Mouse (Mus musculus) A20 (cell line): ENCODE measurements at regions not wholly inside any gene's neighbourhood (a gene's known extent, or its start where the extent isn't known, plus 50 kb on each side); places are given as distances from the start of the nearest gene placed in this dataset.
"Not testable (repeated sequence)": the region's sequence is repeated elsewhere in the genome, so short reads cannot be mapped to it uniquely, and the experiment has no call there.

ENCODE experiments used
- DNase-seq: peaks from one replicate; pipeline ENCODE4 v3.0.0-alpha.2; 2011; ENCODE audit warnings: low read depth, low spot score

- no peak for DNase-seq
Measured at GRCm38 (mm10) chr9:17742308-17742707, 549.6 kb upstream of the Chordc1 start.

DNA sequence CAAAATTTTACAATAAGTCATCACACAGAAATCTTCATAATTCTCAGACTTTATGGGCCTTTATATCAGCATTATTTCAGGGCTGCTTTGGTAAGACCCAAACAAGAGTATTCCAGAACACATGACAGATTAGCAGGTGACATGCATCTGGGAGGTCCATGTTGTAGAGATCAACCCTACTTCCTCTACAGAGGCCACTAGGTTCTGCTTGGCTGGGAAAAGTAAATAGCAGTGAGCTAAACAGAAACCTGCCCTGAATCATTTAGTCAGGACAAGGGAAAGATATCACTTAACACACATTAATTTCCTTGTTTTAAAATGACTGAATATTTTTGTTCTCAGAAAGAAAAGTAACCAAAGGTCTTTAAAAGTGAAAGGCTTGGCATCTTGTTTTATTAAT, 546.7 kb upstream of the Chordc1 start:
- DNase-seq: peak; percentile 41

DNA sequence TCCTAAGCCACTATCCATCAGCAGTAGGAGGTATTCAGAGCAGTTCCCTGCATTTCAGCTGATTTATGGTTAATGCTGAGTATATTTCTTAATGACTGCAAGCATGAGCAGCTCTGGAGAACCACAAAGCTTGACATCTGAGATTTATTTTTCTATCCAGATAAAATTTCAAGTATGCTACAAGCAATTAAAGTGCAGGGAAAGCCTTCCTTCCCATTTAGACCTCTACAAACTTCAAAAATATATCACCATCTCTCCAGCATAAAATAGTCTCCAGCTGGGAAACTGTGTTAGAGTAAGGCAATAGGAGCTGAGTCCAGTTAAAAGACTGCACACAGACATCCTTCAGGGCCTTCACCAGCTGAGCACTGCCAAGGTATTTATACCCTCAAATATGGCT, 546.2 kb upstream of the Chordc1 start:
- DNase-seq: no peak

DNA sequence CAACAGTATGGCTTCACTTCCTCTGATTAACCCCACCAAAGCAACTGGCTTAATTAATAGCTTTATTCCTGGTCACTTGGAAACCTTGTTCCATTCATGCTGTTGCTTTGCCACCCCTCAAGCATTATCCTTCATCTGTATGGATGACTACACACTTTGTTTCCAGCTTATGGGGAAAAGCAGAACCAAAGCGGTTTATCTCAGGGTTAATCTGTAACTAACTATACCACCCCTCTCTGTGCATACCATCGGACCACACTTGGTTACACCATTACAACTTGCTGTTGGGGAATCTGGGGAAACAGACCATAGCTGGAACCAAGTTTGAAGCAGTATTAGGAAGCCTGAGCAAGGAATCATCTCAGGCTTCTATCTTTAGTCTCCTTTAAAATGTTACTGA, 500.1 kb upstream of the Chordc1 start:
- not testable (repeated sequence) for DNase-seq

GRCm38 (mm10) chr9:17816730-17817403, 475.1 kb upstream of the Chordc1 start:
- no peak for DNase-seq

DNA sequence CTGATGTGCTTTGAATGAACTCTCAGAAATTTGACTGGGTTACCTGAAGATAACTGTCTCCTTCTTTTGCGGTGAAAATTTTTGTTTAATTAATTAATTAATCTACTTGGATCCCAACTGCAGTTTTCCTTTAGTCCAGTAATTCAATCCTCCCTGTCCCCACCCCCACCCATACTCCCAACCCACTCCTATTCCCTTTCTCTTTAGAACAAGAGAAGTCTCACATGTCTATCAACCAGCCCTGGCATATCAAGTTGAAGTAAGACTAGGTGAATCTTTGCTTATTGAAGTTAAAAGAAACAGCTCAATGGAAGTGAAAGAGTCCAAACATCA, 474.6 kb upstream of the Chordc1 start:
- no peak for DNase-seq

DNA sequence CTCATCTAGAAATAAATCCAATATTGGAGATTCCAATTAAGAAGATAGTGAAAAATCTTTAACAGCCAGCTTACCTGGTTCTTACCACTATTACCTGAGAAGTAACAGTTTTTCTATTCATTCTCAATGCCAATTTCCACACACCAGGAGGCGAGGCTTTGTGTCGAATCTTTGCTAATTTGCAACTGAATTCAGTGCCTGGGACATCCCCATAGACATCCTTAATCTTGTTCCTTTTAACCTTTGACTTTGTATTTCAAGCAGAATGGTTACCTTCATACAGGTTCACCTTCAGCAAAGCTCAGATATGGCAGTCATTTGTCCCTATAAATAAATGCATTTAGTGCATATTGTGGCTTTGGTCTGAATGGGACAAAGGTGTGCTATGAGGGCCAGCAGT, 426.4 kb upstream of the Chordc1 start:
- no peak for DNase-seq

DNA sequence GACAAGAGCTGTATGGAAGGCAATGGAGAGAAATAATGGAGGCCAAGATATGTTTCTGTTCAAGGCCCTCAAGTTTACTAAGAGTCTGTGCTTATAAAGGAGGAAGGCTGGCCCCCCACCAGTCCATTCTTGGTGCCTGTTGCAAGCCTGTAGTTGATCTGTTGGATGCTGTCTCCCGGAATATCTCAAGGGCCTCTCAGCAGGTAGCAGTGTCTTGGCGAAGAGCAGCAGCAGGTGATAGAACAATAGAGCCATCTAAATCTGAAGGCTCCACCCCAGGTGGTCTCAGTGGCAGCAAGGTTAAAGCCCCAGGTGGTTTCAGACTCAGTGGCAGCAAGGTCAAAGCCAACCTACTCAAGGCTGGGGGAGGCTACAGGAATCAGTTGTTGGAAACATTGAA, 417.1 kb upstream of the Chordc1 start:
- DNase-seq: no peak
